Mouse (Mus musculus): ENCODE results near the gene Car6. TPM values are rescaled to one million over a fixed set of nuclear protein-coding genes. Genes with fewer than 3 reads are reported as not detected.

Gene Car6
- polyA plus RNA-seq, 1 experiment: 52.7 TPM

- Histone ChIP-seq H3K79me2 (ENCODE audit: control insufficient read depth, insufficient read depth) (no peaks in the 10 kb centered on the region), H3K4me2 (ENCODE audit: low read depth) (no peak overlapping the region), H3ac (ENCODE audit: control insufficient read depth, insufficient read length) (no peak overlapping the region), H3K36me3 (ENCODE audit: control insufficient read depth, insufficient read depth) (no peaks in the 10 kb centered on the region), H3K4me3 (no peak overlapping the region), H3K27me3 (ENCODE audit: control insufficient read depth, insufficient read depth, insufficient read length) (no peaks in the 10 kb centered on the region)
- no peak for TF ChIP-seq POLR2A (IDR thresholded peaks at IDR 0.05; ENCODE audit: insufficient read length, low read depth)
- no peak for TF ChIP-seq TCF3 (IDR thresholded peaks at IDR 0.05; ENCODE audit: insufficient read length, low read depth)
- TF ChIP-seq POLR2AphosphoS2 (IDR thresholded peaks at IDR 0.05; ENCODE audit: insufficient read length, low read depth): no peak
- no peak for TF ChIP-seq MAX (IDR thresholded peaks at IDR 0.05; ENCODE audit: low read depth)
- TF ChIP-seq SRF (IDR thresholded peaks at IDR 0.05; ENCODE audit: control insufficient read depth, insufficient read length, low read depth): no peak
- no peak for TF ChIP-seq E2F4 (IDR thresholded peaks at IDR 0.05; ENCODE audit: insufficient read depth)
- TF ChIP-seq MYOD1 (IDR thresholded peaks at IDR 0.05; ENCODE audit: control insufficient read depth in 1 of 3, insufficient read length in 2 of 3, low read depth in 2 of 3): no peak
- TF ChIP-seq TCF12 (IDR thresholded peaks at IDR 0.05; ENCODE audit: insufficient read depth, poor library complexity, severe bottlenecking): no peak
- no peak for TF ChIP-seq CEBPB (IDR thresholded peaks at IDR 0.05; ENCODE audit: insufficient read depth, poor library complexity, severe bottlenecking)
- TF ChIP-seq REST (IDR thresholded peaks at IDR 0.05; ENCODE audit: insufficient read depth, insufficient read length): no peak
- TF ChIP-seq MYOG (IDR thresholded peaks at IDR 0.05; ENCODE audit: control insufficient read depth in 1 of 3, insufficient read depth in 1 of 3, insufficient read length in 2 of 3, low read depth in 2 of 3): no peak
- TF ChIP-seq USF1 (IDR thresholded peaks at IDR 0.05; ENCODE audit: low read depth): no peak
Observed at GRCm38 (mm10) chr4:150181304-150181703, 19.8 kb downstream of the Car6 start.

GRCm38 (mm10) chr4:150178131-150178530, 23.0 kb downstream of the Car6 start:
- Histone ChIP-seq H3ac (ENCODE audit: control insufficient read depth, insufficient read length) (no peak overlapping the region), H3K79me2 (ENCODE audit: control insufficient read depth, insufficient read depth) (no peaks in the 10 kb centered on the region), H3K36me3 (ENCODE audit: control insufficient read depth, insufficient read depth) (no peaks in the 10 kb centered on the region), H3K4me3 (no peak overlapping the region), H3K4me2 (ENCODE audit: low read depth) (no peak overlapping the region), H3K27me3 (ENCODE audit: control insufficient read depth, insufficient read depth, insufficient read length) (no peaks in the 10 kb centered on the region)
- TF ChIP-seq SRF (IDR thresholded peaks at IDR 0.05; ENCODE audit: control insufficient read depth, insufficient read length, low read depth) (no peak), POLR2AphosphoS2 (IDR thresholded peaks at IDR 0.05; ENCODE audit: insufficient read length, low read depth) (no peak), POLR2A (IDR thresholded peaks at IDR 0.05; ENCODE audit: insufficient read length, low read depth) (no peak), TCF3 (IDR thresholded peaks at IDR 0.05; ENCODE audit: insufficient read length, low read depth) (no peak), MYOG (IDR thresholded peaks at IDR 0.05; ENCODE audit: control insufficient read depth in 1 of 3, insufficient read depth in 1 of 3, insufficient read length in 2 of 3, low read depth in 2 of 3) (no peak)

GRCm38 (mm10) chr4:150177122-150177521, 24.0 kb downstream of the Car6 start:
- H3K27me3 ChIP-seq (ENCODE audit: control insufficient read depth, insufficient read depth, insufficient read length): no peaks in the 10 kb centered on the region
- H3K4me2 ChIP-seq (ENCODE audit: low read depth): no peak overlapping the region
- H3K4me3 ChIP-seq: no peak overlapping the region
- no peak overlapping the region for H3ac ChIP-seq (ENCODE audit: control insufficient read depth, insufficient read length)
- no peaks in the 10 kb centered on the region for H3K79me2 ChIP-seq (ENCODE audit: control insufficient read depth, insufficient read depth)
- H3K36me3 ChIP-seq (ENCODE audit: control insufficient read depth, insufficient read depth): no peaks in the 10 kb centered on the region
- TF ChIP-seq REST (IDR thresholded peaks at IDR 0.05; ENCODE audit: insufficient read depth, insufficient read length) (no peak), E2F4 (IDR thresholded peaks at IDR 0.05; ENCODE audit: insufficient read depth) (no peak), USF1 (IDR thresholded peaks at IDR 0.05; ENCODE audit: low read depth) (no peak), MAX (IDR thresholded peaks at IDR 0.05; ENCODE audit: low read depth) (no peak), SRF (IDR thresholded peaks at IDR 0.05; ENCODE audit: control insufficient read depth, insufficient read length, low read depth) (no peak), MYOD1 (IDR thresholded peaks at IDR 0.05; ENCODE audit: control insufficient read depth in 1 of 3, insufficient read length in 2 of 3, low read depth in 2 of 3) (no peak), POLR2A (IDR thresholded peaks at IDR 0.05; ENCODE audit: insufficient read length, low read depth) (no peak), MYOG (IDR thresholded peaks at IDR 0.05; ENCODE audit: control insufficient read depth in 1 of 3, insufficient read depth in 1 of 3, insufficient read length in 2 of 3, low read depth in 2 of 3) (no peak), TCF3 (IDR thresholded peaks at IDR 0.05; ENCODE audit: insufficient read length, low read depth) (no peak), TCF12 (IDR thresholded peaks at IDR 0.05; ENCODE audit: insufficient read depth, poor library complexity, severe bottlenecking) (no peak), CEBPB (IDR thresholded peaks at IDR 0.05; ENCODE audit: insufficient read depth, poor library complexity, severe bottlenecking) (no peak)

- H3K4me3 ChIP-seq: no peak overlapping the region
- no peaks in the 10 kb centered on the region for H3K36me3 ChIP-seq (ENCODE audit: control insufficient read depth, insufficient read depth)
- no peak overlapping the region for H3ac ChIP-seq (ENCODE audit: control insufficient read depth, insufficient read length)
- H3K4me2 ChIP-seq (ENCODE audit: low read depth): no peak overlapping the region
- no peaks in the 10 kb centered on the region for H3K27me3 ChIP-seq (ENCODE audit: control insufficient read depth, insufficient read depth, insufficient read length)
- no peaks in the 10 kb centered on the region for H3K79me2 ChIP-seq (ENCODE audit: control insufficient read depth, insufficient read depth)
- TF ChIP-seq MYOD1 (IDR thresholded peaks at IDR 0.05; ENCODE audit: control insufficient read depth in 1 of 3, insufficient read length in 2 of 3, low read depth in 2 of 3): no peak
- TF ChIP-seq MAX (IDR thresholded peaks at IDR 0.05; ENCODE audit: low read depth): no peak
- no peak for TF ChIP-seq SRF (IDR thresholded peaks at IDR 0.05; ENCODE audit: control insufficient read depth, insufficient read length, low read depth)
- TF ChIP-seq POLR2A (IDR thresholded peaks at IDR 0.05; ENCODE audit: insufficient read length, low read depth): no peak
- TF ChIP-seq TCF3 (IDR thresholded peaks at IDR 0.05; ENCODE audit: insufficient read length, low read depth): no peak
- no peak for TF ChIP-seq MYOG (IDR thresholded peaks at IDR 0.05; ENCODE audit: control insufficient read depth in 1 of 3, insufficient read depth in 1 of 3, insufficient read length in 2 of 3, low read depth in 2 of 3)
Observed at GRCm38 (mm10) chr4:150176535-150176934, 24.6 kb downstream of the Car6 start.

DNA sequence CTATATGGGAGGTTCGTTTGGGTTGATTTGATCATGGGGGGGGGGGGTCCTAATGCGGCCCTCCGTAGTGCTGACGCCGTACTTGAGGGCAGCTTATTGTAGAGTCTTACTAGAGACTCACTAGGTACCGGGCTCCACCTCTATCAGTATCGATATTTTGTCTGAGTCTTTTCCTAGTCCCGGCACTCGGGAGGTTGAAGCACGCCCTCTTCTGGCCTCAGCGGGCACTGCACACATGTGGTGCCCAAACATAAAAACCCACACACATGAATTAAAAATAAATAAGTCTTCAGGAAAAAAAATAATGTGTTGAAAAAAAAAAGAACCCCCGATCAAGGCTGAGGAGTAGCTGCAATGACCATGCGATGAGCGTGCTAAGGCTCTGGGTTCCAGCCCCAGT, 27.1 kb downstream of the Car6 start:
- Histone ChIP-seq H3ac (ENCODE audit: control insufficient read depth, insufficient read length) (no peak overlapping the region), H3K36me3 (ENCODE audit: control insufficient read depth, insufficient read depth) (no peaks in the 10 kb centered on the region), H3K4me2 (ENCODE audit: low read depth) (no peak overlapping the region), H3K4me3 (no peak overlapping the region), H3K79me2 (ENCODE audit: control insufficient read depth, insufficient read depth) (no peaks in the 10 kb centered on the region), H3K27me3 (ENCODE audit: control insufficient read depth, insufficient read depth, insufficient read length) (no peaks in the 10 kb centered on the region)
- TF ChIP-seq REST (IDR thresholded peaks at IDR 0.05; ENCODE audit: insufficient read depth, insufficient read length) (no peak), SRF (IDR thresholded peaks at IDR 0.05; ENCODE audit: control insufficient read depth, insufficient read length, low read depth) (no peak), MYOD1 (IDR thresholded peaks at IDR 0.05; ENCODE audit: control insufficient read depth in 1 of 3, insufficient read length in 2 of 3, low read depth in 2 of 3) (no peak), CEBPB (IDR thresholded peaks at IDR 0.05; ENCODE audit: insufficient read depth, poor library complexity, severe bottlenecking) (no peak), MAX (IDR thresholded peaks at IDR 0.05; ENCODE audit: low read depth) (no peak), USF1 (IDR thresholded peaks at IDR 0.05; ENCODE audit: low read depth) (no peak), E2F4 (IDR thresholded peaks at IDR 0.05; ENCODE audit: insufficient read depth) (no peak), MYOG (IDR thresholded peaks at IDR 0.05; ENCODE audit: control insufficient read depth in 1 of 3, insufficient read depth in 1 of 3, insufficient read length in 2 of 3, low read depth in 2 of 3) (no peak), TCF12 (IDR thresholded peaks at IDR 0.05; ENCODE audit: insufficient read depth, poor library complexity, severe bottlenecking) (no peak)
